Mouse (Mus musculus): Measurements from ENCODE around the gene Ddx60.

DNA sequence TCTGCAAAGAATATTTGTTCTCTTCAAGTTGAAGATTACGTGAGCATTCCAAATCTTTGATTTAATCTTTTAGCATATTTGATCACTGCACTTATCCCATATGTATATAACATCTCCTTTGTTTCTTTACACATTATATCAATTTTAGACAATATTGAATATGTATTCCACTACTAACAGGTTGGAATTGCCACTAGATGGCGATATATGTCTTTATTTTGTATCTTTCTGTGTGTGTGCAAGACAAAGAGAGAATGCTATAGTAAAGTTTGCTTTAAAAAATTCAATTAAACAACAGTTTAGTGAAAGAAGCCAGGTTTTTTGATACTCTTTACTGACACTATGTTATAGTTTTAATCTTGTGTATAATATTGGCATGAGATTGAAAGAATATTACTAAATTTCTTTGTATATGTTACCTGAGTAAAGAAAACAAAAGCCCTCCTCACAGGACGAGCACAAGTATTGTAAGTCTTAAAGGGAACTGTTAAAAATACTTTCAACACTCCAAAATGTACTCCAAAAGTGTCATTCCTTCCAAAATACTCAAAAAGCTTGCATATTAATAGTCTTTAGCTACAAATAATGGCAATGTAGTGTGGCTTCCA is 152.4 kb downstream of the Ddx60 start:
- TF ChIP-seq CTCF (IDR thresholded peaks at IDR 0.05; ENCODE audit: extremely low read depth, insufficient read length, insufficient replicate concordance, low read depth, low read length): no peak
- no peak for TF ChIP-seq POLR2A (IDR thresholded peaks at IDR 0.05; ENCODE audit: low read depth, low read length)
